Mouse (Mus musculus): Measurements from ENCODE around the gene Mtmr11. TPM values are rescaled to one million over a fixed set of nuclear protein-coding genes. Genes with fewer than 3 reads are reported as not detected.
A peak's percentile ranks its signal among the peaks of the same experiment; 100 is the strongest.

The Mtmr11 gene
- total and polyA plus RNA-seq, 3 experiments, result 0.81 to 2.5 (median 0.83) TPM

- Histone ChIP-seq H3K4me1 (ENCODE audit: control insufficient read depth in 1 of 2, insufficient read depth in 2 of 2) (peaks cover 0 to 3% of the 10 kb centered on the region in 2 experiments; a peak in 1 of 4 replicates), H3K4me3 (replicated peaks in 1 of 3; ENCODE audit: low read depth in 2 of 3, low read length in 2 of 3, poor library complexity in 1 of 3) (no peak overlapping the region), H3K4me2 (ENCODE audit: insufficient read depth, low read depth, poor library complexity, severe bottlenecking) (no peak overlapping the region), H3K79me2 (replicated peaks; ENCODE audit: control insufficient read depth, extremely low read depth, insufficient read depth, poor library complexity, severe bottlenecking) (no peaks in the 10 kb centered on the region), H3K27me3 (replicated peaks) (no peaks in the 10 kb centered on the region), H3K36me3 (replicated peaks in 1 of 2; ENCODE audit: control insufficient read depth in 1 of 2, insufficient read depth in 1 of 2, low read length in 1 of 2) (peaks cover 50 to 96% of the 10 kb centered on the region in 2 experiments), H3K9me3 (replicated peaks; ENCODE audit: low read length) (no peaks in the 10 kb centered on the region), H3K9ac (ENCODE audit: insufficient read depth, low read depth) (no peak overlapping the region), H3K27ac (ENCODE audit: insufficient read depth, low read depth) (no peak overlapping the region)
- peak; percentile 94 for TF ChIP-seq RAD21 (IDR thresholded peaks at IDR 0.05; ENCODE audit: low read depth, low read length)
- peak; percentile 94 for TF ChIP-seq SMC3 (IDR thresholded peaks at IDR 0.05; ENCODE audit: low read depth, low read length)
- no peak for TF ChIP-seq NELFE (IDR thresholded peaks at IDR 0.05; ENCODE audit: low read depth, low read length)
- no peak for TF ChIP-seq POLR2AphosphoS2 (IDR thresholded peaks at IDR 0.05; ENCODE audit: low read depth, low read length)
- TF ChIP-seq ZNF384 (IDR thresholded peaks at IDR 0.05; ENCODE audit: low read depth, low read length), result no peak
- no peak for TF ChIP-seq EP300 (IDR thresholded peaks at IDR 0.05; ENCODE audit: low read length)
- no peak; the same call in 1 of the 2 replicates for TF ChIP-seq ZC3H11A (IDR thresholded peaks at IDR 0.05; ENCODE audit: low read depth, low read length)
- TF ChIP-seq SIN3A (IDR thresholded peaks at IDR 0.05; ENCODE audit: low read length), result no peak
- TF ChIP-seq MXI1 (IDR thresholded peaks at IDR 0.05; ENCODE audit: low read depth, low read length), result no peak
- peak; percentile 83 for TF ChIP-seq ELF1 (IDR thresholded peaks at IDR 0.05; ENCODE audit: low read depth, low read length)
- TF ChIP-seq ZMIZ1 (IDR thresholded peaks at IDR 0.05; ENCODE audit: low read depth, low read length), result no peak
- no peak for TF ChIP-seq UBTF (IDR thresholded peaks at IDR 0.05; ENCODE audit: low read depth, low read length)
- no peak for TF ChIP-seq ETS1 (conservative IDR thresholded peaks at IDR 0.05; ENCODE audit: low read depth, low read length)
- TF ChIP-seq KAT2A (IDR thresholded peaks at IDR 0.05; ENCODE audit: insufficient replicate concordance, low read length), result no peak
- no peak for TF ChIP-seq USF2 (conservative IDR thresholded peaks at IDR 0.05; ENCODE audit: low read depth, low read length)
- TF ChIP-seq MAZ (IDR thresholded peaks at IDR 0.05; ENCODE audit: low read depth, low read length), result no peak
- TF ChIP-seq CHD2 (IDR thresholded peaks at IDR 0.05; ENCODE audit: low read length), result no peak
- TF ChIP-seq USF1 (IDR thresholded peaks at IDR 0.05; ENCODE audit: low read depth, low read length), result no peak
- TF ChIP-seq ZKSCAN1 (IDR thresholded peaks at IDR 0.05; ENCODE audit: borderline replicate concordance, low read depth, low read length), result no peak
- no peak for TF ChIP-seq POLR2A (IDR thresholded peaks at IDR 0.05; ENCODE audit: low read depth, low read length)
- no peak for TF ChIP-seq CHD1 (IDR thresholded peaks at IDR 0.05; ENCODE audit: low read depth, low read length)
- TF ChIP-seq MAX (IDR thresholded peaks at IDR 0.05; ENCODE audit: low read length), result no peak
- TF ChIP-seq HCFC1 (IDR thresholded peaks at IDR 0.05; ENCODE audit: low read depth, low read length), result no peak
- no peak for TF ChIP-seq NRF1 (IDR thresholded peaks at IDR 0.05; ENCODE audit: low read depth, low read length)
- no peak for TF ChIP-seq PAX5 (IDR thresholded peaks at IDR 0.05; ENCODE audit: low read length)
- TF ChIP-seq TBP (conservative IDR thresholded peaks at IDR 0.05; ENCODE audit: low read depth, low read length), result no peak
- peak; percentile 54 to 94 for TF ChIP-seq CTCF (conservative IDR thresholded peaks at IDR 0.05 in 1 of 2, IDR thresholded peaks at IDR 0.05 in 1 of 2; ENCODE audit: low read depth in 2 of 2, low read length in 2 of 2)
- TF ChIP-seq BHLHE40 (IDR thresholded peaks at IDR 0.05; ENCODE audit: low read depth, low read length), result no peak
- dilution Hi-C loops (cut with MboI; ENCODE audit: extremely low pct_ligation_motif_present, extremely low pct_unique_long_range_greater_than_20kb, low sequenced_read_pairs) (no loop called here), in situ Hi-C loops (cut with MboI; ENCODE audit: low pct_ligation_motif_present, low pct_unique_long_range_greater_than_20kb, low sequenced_read_pairs) (loop anchor here (5.0 kb wide), 1 partner anchor 56 kb away; no protein-coding TSS in a partner anchor)
- DNase-seq (ENCODE audit: extremely low read depth), result peak; percentile 74
Observed at GRCm38 (mm10) chr3:96147950-96148349, 13.9 kb upstream of the Mtmr11 start.

All from CH12.LX (cell line).